Mouse (Mus musculus): Measurements from ENCODE around the gene 2210016L21Rik. TPM values are rescaled to one million over a fixed set of nuclear protein-coding genes. Genes with fewer than 3 reads are reported as not detected.

Gene 2210016L21Rik
- polyA plus RNA-seq, 1 experiment, result 19.6 TPM

DNA sequence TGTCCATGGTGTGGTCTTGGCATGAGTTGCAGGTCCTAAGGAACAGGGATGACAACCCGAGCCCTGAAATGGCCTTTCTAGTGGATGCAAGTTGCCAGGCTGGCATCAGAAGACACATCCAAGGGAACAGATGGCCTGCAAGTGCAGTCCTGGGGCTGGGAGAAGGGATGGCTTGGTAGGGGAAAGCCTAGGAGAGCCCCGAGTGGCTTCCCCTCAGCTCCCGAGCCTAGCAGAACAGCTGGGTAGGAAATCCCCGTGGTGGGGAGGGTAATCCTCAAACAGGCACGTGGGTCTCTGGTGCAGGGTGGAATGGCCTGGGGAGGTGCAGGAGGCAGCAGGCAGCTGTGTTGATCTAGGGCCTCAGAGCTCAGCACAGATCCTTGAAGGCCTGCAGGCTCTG lies 7.4 kb downstream of the 2210016L21Rik start:
- Histone ChIP-seq H3K4me3 (no peak overlapping the region), H3ac (ENCODE audit: control insufficient read depth, insufficient read length) (no peak overlapping the region), H3K36me3 (ENCODE audit: control insufficient read depth, insufficient read depth) (peaks cover 5% of the 10 kb centered on the region), H3K4me2 (ENCODE audit: low read depth) (no peak overlapping the region), H3K27me3 (ENCODE audit: control insufficient read depth, insufficient read depth, insufficient read length) (no peaks in the 10 kb centered on the region), H3K79me2 (ENCODE audit: control insufficient read depth, insufficient read depth) (no peaks in the 10 kb centered on the region)
- TF ChIP-seq MYOG (IDR thresholded peaks at IDR 0.05; ENCODE audit: control insufficient read depth in 1 of 3, insufficient read depth in 1 of 3, insufficient read length in 2 of 3, low read depth in 2 of 3), result peak in 1 of 3 experiments; percentile 39
- no peak for TF ChIP-seq POLR2A (IDR thresholded peaks at IDR 0.05; ENCODE audit: insufficient read length, low read depth)
- no peak for TF ChIP-seq E2F4 (IDR thresholded peaks at IDR 0.05; ENCODE audit: insufficient read depth)
- no peak for TF ChIP-seq CEBPB (IDR thresholded peaks at IDR 0.05; ENCODE audit: insufficient read depth, poor library complexity, severe bottlenecking)

DNA sequence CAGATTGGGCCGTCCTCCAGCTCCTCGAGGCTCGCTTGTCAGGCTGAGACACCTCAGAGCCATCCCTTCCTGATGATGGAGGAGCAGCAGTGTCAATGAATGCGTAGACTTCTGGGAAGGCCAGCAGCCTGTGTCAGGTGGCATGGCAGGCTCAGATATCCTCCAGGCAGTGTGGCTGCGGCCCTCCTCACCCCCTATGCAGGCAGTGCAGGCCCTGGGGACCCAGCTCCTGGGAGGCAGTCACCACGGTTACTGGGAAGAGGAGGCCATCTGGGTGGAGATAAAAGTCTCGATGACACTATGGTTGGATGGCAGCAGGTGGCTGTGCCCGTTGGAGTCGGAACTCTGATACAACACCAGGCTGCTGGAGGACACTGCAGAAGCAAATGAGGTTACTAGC lies 7.9 kb downstream of the 2210016L21Rik start:
- Histone ChIP-seq H3K27me3 (ENCODE audit: control insufficient read depth, insufficient read depth, insufficient read length) (no peaks in the 10 kb centered on the region), H3K4me3 (no peak overlapping the region), H3K79me2 (ENCODE audit: control insufficient read depth, insufficient read depth) (no peaks in the 10 kb centered on the region), H3K36me3 (ENCODE audit: control insufficient read depth, insufficient read depth) (peaks cover 5% of the 10 kb centered on the region), H3K4me2 (ENCODE audit: low read depth) (no peak overlapping the region), H3ac (ENCODE audit: control insufficient read depth, insufficient read length) (no peak overlapping the region)
- peak; percentile 32 for TF ChIP-seq POLR2AphosphoS2 (IDR thresholded peaks at IDR 0.05; ENCODE audit: insufficient read length, low read depth)
- no peak for TF ChIP-seq MYOG (IDR thresholded peaks at IDR 0.05; ENCODE audit: control insufficient read depth in 1 of 3, insufficient read depth in 1 of 3, insufficient read length in 2 of 3, low read depth in 2 of 3)

DNA sequence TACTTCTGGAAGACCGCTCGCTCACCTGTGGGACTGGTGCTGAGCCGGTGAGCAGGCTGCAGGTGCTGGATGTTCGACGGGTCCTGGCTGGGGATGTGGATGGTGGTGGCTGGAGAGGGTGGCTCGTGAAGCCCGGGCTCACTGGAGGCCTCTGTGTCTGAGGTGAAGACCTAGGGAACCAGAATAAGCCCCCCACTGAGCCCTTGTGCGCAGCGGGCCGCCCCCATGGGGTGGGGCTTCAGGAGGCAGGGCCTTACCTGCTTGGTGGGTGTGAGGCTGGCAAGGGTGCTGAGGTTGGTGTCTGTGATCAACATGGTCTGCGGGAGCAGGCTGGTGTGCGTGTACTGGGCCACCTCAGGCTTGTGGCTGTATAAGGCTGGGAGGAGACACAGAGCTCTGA lies 8.7 kb downstream of the 2210016L21Rik start:
- no peak overlapping the region for H3K4me2 ChIP-seq (ENCODE audit: low read depth)
- H3ac ChIP-seq (ENCODE audit: control insufficient read depth, insufficient read length), result no peak overlapping the region
- TF ChIP-seq POLR2AphosphoS2 (IDR thresholded peaks at IDR 0.05; ENCODE audit: insufficient read length, low read depth) (peak; percentile 49), TCF12 (IDR thresholded peaks at IDR 0.05; ENCODE audit: insufficient read depth, poor library complexity, severe bottlenecking) (no peak)
- H3K4me3 ChIP-seq, result no peak overlapping the region
- no peaks in the 10 kb centered on the region for H3K79me2 ChIP-seq (ENCODE audit: control insufficient read depth, insufficient read depth)
- peaks cover 5% of the 10 kb centered on the region for H3K36me3 ChIP-seq (ENCODE audit: control insufficient read depth, insufficient read depth)
- H3K27me3 ChIP-seq (ENCODE audit: control insufficient read depth, insufficient read depth, insufficient read length), result no peaks in the 10 kb centered on the region

DNA sequence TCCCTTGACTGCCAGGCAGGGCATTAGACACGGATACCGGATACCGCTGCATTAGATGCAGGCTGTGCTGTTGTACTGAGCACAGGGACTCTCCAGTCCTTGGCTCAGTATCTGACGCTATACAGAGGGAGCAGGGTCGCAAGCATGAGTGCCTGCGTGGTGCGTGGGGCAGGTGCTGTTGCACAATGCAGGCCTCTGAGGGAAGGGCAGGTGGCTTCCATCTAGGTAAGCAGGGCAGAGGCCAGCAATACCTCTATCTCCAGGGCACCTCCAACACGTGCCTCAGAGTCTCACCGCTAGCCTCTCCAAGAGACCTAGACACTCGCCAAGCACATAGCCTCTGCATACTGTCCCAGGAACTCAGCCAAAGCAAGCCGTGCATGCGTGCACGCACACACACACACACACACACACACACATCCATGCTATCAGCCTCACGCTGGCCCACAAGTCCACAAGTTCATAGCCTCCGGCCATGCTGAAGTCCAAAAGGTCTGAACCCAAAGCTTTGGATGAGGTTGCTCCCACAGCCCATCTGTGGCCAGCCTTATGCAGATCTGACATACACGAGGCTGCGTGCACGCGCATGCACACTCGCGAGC lies 9.4 kb downstream of the 2210016L21Rik start:
- Histone ChIP-seq H3K79me2 (ENCODE audit: control insufficient read depth, insufficient read depth) (no peaks in the 10 kb centered on the region), H3K27me3 (ENCODE audit: control insufficient read depth, insufficient read depth, insufficient read length) (no peaks in the 10 kb centered on the region), H3K4me3 (no peak overlapping the region), H3ac (ENCODE audit: control insufficient read depth, insufficient read length) (no peak overlapping the region), H3K4me2 (ENCODE audit: low read depth) (no peak overlapping the region), H3K36me3 (ENCODE audit: control insufficient read depth, insufficient read depth) (peaks cover 1% of the 10 kb centered on the region)
- TF ChIP-seq POLR2A (IDR thresholded peaks at IDR 0.05; ENCODE audit: insufficient read length, low read depth) (peak; percentile 2), E2F4 (IDR thresholded peaks at IDR 0.05; ENCODE audit: insufficient read depth) (no peak), TCF3 (IDR thresholded peaks at IDR 0.05; ENCODE audit: insufficient read length, low read depth) (no peak), POLR2AphosphoS2 (IDR thresholded peaks at IDR 0.05; ENCODE audit: insufficient read length, low read depth) (peak; percentile 58), REST (IDR thresholded peaks at IDR 0.05; ENCODE audit: insufficient read depth, insufficient read length) (no peak), USF1 (IDR thresholded peaks at IDR 0.05; ENCODE audit: low read depth) (no peak), TCF12 (IDR thresholded peaks at IDR 0.05; ENCODE audit: insufficient read depth, poor library complexity, severe bottlenecking) (no peak)

DNA sequence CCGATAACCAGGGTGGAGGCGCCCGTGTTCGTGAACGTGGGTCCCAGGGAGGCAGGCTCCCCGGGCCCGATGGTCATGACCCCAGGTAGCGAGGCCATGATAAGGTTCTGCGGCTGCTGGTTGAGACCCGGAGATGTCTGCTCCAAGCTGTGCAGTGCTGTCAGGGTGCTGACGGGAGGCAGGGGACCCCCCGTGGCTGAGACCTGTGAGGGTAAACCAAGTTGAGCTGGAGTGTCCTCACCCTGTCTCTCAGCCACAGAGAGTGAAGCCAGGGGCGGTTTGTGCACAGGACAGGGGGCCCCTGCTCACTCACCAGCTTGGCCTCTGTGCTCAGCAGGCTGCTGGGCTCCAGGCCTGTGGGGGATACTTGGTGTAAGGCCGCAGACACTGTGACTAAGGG lies 11.4 kb downstream of the 2210016L21Rik start:
- Histone ChIP-seq H3ac (ENCODE audit: control insufficient read depth, insufficient read length) (no peak overlapping the region), H3K36me3 (ENCODE audit: control insufficient read depth, insufficient read depth) (no peaks in the 10 kb centered on the region), H3K79me2 (ENCODE audit: control insufficient read depth, insufficient read depth) (no peaks in the 10 kb centered on the region), H3K4me2 (ENCODE audit: low read depth) (no peak overlapping the region), H3K4me3 (no peak overlapping the region), H3K27me3 (ENCODE audit: control insufficient read depth, insufficient read depth, insufficient read length) (no peaks in the 10 kb centered on the region)
- TF ChIP-seq MYOG (IDR thresholded peaks at IDR 0.05; ENCODE audit: control insufficient read depth in 1 of 3, insufficient read depth in 1 of 3, insufficient read length in 2 of 3, low read depth in 2 of 3) (no peak), MAX (IDR thresholded peaks at IDR 0.05; ENCODE audit: low read depth) (no peak), USF1 (IDR thresholded peaks at IDR 0.05; ENCODE audit: low read depth) (no peak), MYOD1 (IDR thresholded peaks at IDR 0.05; ENCODE audit: control insufficient read depth in 1 of 3, insufficient read length in 2 of 3, low read depth in 2 of 3) (no peak), POLR2AphosphoS2 (IDR thresholded peaks at IDR 0.05; ENCODE audit: insufficient read length, low read depth) (no peak), E2F4 (IDR thresholded peaks at IDR 0.05; ENCODE audit: insufficient read depth) (no peak), TCF12 (IDR thresholded peaks at IDR 0.05; ENCODE audit: insufficient read depth, poor library complexity, severe bottlenecking) (no peak), TCF3 (IDR thresholded peaks at IDR 0.05; ENCODE audit: insufficient read length, low read depth) (no peak), REST (IDR thresholded peaks at IDR 0.05; ENCODE audit: insufficient read depth, insufficient read length) (no peak), POLR2A (IDR thresholded peaks at IDR 0.05; ENCODE audit: insufficient read length, low read depth) (no peak), CEBPB (IDR thresholded peaks at IDR 0.05; ENCODE audit: insufficient read depth, poor library complexity, severe bottlenecking) (no peak), SRF (IDR thresholded peaks at IDR 0.05; ENCODE audit: control insufficient read depth, insufficient read length, low read depth) (no peak)

DNA sequence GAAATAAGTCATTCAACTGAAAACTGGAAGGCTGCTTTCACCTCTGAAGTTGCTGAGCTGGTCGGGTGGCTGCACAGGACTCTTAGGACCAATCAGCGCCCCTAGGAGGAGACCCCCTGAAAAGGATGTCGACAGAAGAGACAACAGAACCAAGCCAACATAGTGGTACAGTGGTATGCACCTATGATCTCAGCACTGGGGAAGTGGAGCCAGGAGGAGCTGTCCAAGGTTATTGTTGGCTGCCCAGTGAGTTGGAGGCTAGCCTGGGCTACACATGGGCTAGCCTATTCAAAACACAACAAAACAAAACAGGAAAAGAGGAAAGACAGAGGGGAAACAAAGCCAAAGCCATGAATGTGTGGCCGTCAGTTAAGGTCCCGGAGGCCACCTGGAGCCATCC lies 16.1 kb downstream of the 2210016L21Rik start:
- Histone ChIP-seq H3K4me2 (ENCODE audit: low read depth) (no peak overlapping the region), H3K27me3 (ENCODE audit: control insufficient read depth, insufficient read depth, insufficient read length) (peaks cover 20% of the 10 kb centered on the region), H3ac (ENCODE audit: control insufficient read depth, insufficient read length) (no peak overlapping the region), H3K79me2 (ENCODE audit: control insufficient read depth, insufficient read depth) (no peaks in the 10 kb centered on the region), H3K4me3 (no peak overlapping the region), H3K36me3 (ENCODE audit: control insufficient read depth, insufficient read depth) (no peaks in the 10 kb centered on the region)
- TF ChIP-seq E2F4 (IDR thresholded peaks at IDR 0.05; ENCODE audit: insufficient read depth), result no peak
- no peak for TF ChIP-seq POLR2AphosphoS2 (IDR thresholded peaks at IDR 0.05; ENCODE audit: insufficient read length, low read depth)
- no peak for TF ChIP-seq MAX (IDR thresholded peaks at IDR 0.05; ENCODE audit: low read depth)
- TF ChIP-seq SRF (IDR thresholded peaks at IDR 0.05; ENCODE audit: control insufficient read depth, insufficient read length, low read depth), result no peak
- TF ChIP-seq MYOD1 (IDR thresholded peaks at IDR 0.05; ENCODE audit: control insufficient read depth in 1 of 3, insufficient read length in 2 of 3, low read depth in 2 of 3), result no peak
- TF ChIP-seq REST (IDR thresholded peaks at IDR 0.05; ENCODE audit: insufficient read depth, insufficient read length), result peak; percentile 51

Measured in myocyte (in vitro differentiated cells).